12 mouse cellular contexts compared by ENCODE assay signal in genomic region chrX:13245027-13245426, GRCm38 (mm10). TPM values are rescaled to one million over a fixed set of nuclear protein-coding genes. Genes with fewer than 3 reads are reported as not detected.
DNase-seq lines count a peak whose midpoint lies in the region; TF ChIP-seq lines count a peak whose summit lies in the region.
"Had no signal": no experiment of that assay in that cellular context is flagged by ENCODE, and none has a peak within 500 bp of the region (broad histone marks: within the 10 kb centered on the region; RNA-seq: fewer than 3 reads in every experiment).

No protein-coding gene starts in this region.

- H3K36me3 ChIP-seq in liver, adult 2 months (ENCODE audit: control insufficient read depth, insufficient read depth, low read length), result no peaks in the 10 kb centered on the region
- H3K36me3 ChIP-seq in small intestine, adult 2 months (ENCODE audit: control insufficient read depth, insufficient read depth, low read length), result no peaks in the 10 kb centered on the region

- peaks cover 7% of the 10 kb centered on the region; the same call in 1 of the 2 replicates for H3K4me1 ChIP-seq in liver, adult 2 months (ENCODE audit: control insufficient read depth, insufficient read depth, low read length)
- peaks cover 16% of the 10 kb centered on the region; the same call in 1 of the 2 replicates for H3K4me1 ChIP-seq in small intestine, adult 2 months (ENCODE audit: control insufficient read depth, insufficient read depth, insufficient read length, low read length)

- H3K9ac ChIP-seq in liver, adult 2 months (ENCODE audit: low read depth, low read length), result peak overlapping the region; percentile 36; the same call in 1 of the 2 replicates
- H3K9ac ChIP-seq: forebrain, embryonic 13.5 days had no signal

- H3K27ac ChIP-seq in liver, adult 2 months (replicated peaks; ENCODE audit: insufficient read depth, low read depth, low read length), result peak overlapping the region; percentile 95
- peak overlapping the region; percentile 96 for H3K27ac ChIP-seq in small intestine, adult 2 months (ENCODE audit: insufficient read depth, low read depth, low read length)
- H3K27ac ChIP-seq: forebrain, embryonic 13.5 days; layer of hippocampus, adult 2 months had no signal

- no peak for TF ChIP-seq CTCF in liver, adult 2 months (IDR thresholded peaks at IDR 0.05; ENCODE audit: low read depth, low read length)
- no peak for TF ChIP-seq CTCF in small intestine, adult 2 months (IDR thresholded peaks at IDR 0.05; ENCODE audit: extremely low read depth, insufficient read length, insufficient replicate concordance, low read depth, low read length)

- H3K27me3 ChIP-seq in liver, adult 2 months (ENCODE audit: control insufficient read depth, insufficient read depth, low read length), result no peaks in the 10 kb centered on the region
- no peaks in the 10 kb centered on the region for H3K27me3 ChIP-seq in small intestine, adult 2 months (ENCODE audit: control insufficient read depth, insufficient read depth, low read length)

- TF ChIP-seq POLR2A in liver, adult 2 months (IDR thresholded peaks at IDR 0.05; ENCODE audit: extremely low read depth, insufficient read depth, low read length), result no peak
- no peak for TF ChIP-seq POLR2A in small intestine, adult 2 months (IDR thresholded peaks at IDR 0.05; ENCODE audit: low read depth, low read length)

- peak overlapping the region; percentile 22; the same call in 1 of the 2 replicates for H3K4me3 ChIP-seq in liver, adult 2 months (ENCODE audit: insufficient read depth, low read depth, low read length)
- peak overlapping the region; percentile 5; the same call in 1 of the 2 replicates for H3K4me3 ChIP-seq in small intestine, adult 2 months (ENCODE audit: low read depth, low read length)
- H3K4me3 ChIP-seq: forebrain, embryonic 13.5 days; layer of hippocampus, adult 2 months had no signal

- H3K79me2 ChIP-seq in liver, adult 2 months (ENCODE audit: control insufficient read depth, insufficient read depth, low read length), result no peaks in the 10 kb centered on the region

- peak; percentile 68 for DNase-seq in liver, adult 2 months (ENCODE audit: extremely low read depth, low read depth, low spot score)
- DNase-seq in liver, result no peak
- peak; percentile 43 to 53 for DNase-seq in heart, adult 9 months (ENCODE audit: low spot score in 2 of 2)
- peak; percentile 38 to 61 for DNase-seq in kidney, postnatal 4 days
- no peak for DNase-seq in right cerebral cortex, adult 2 months (ENCODE audit: low spot score in 2 of 2)
- DNase-seq in layer of hippocampus, adult 8-10 months (ENCODE audit: low spot score in 2 of 2), result no peak
- DNase-seq in spleen, postnatal 14 days (ENCODE audit: low spot score in 2 of 2), result no peak
- DNase-seq: cerebellum, adult 9-11 months; spleen, adult 18-20 months had no signal

- 2% methylated on average over 3 of the region's 3 CpGs for WGBS in liver, adult 2 months
- WGBS in small intestine, adult 2 months, result 16% methylated on average over 3 of the region's 3 CpGs

RNA-seq across cellular contexts. Expression of gene Ddx3x, which starts 35.7 kb away (rescaled TPM):
- total RNA-seq in liver, adult 2 months (2014; rRNA removed), result 128 and 147 TPM in 2 replicates
- polyA plus RNA-seq in liver, adult 2 months (2012; rRNA removed), result 19.9 and 24.5 TPM in 2 replicates
- 3.1 and 6.8 TPM in 2 replicates for polyA plus RNA-seq in small intestine, adult 2 months (2012; rRNA removed)
- 100 to 1,000 TPM; 146 to 229 (median 193) TPM for total RNA-seq in layer of hippocampus, adult 8-10 months (2022)

Comparison
In these comparisons a context has a peak if more than half of its experiments do, and no peak if none do; other contexts are left out.
1. DNase-seq: peak in liver, adult 2 months (single experiment), heart, adult 9 months (2 of 2) and kidney, postnatal 4 days (2 of 2); none in liver (single experiment), right cerebral cortex, adult 2 months (0 of 2), layer of hippocampus, adult 8-10 months (0 of 2) and spleen, postnatal 14 days (0 of 2).